Comparison of ENCODE assay signal across 8 mouse cellular contexts in the genomic region with DNA sequence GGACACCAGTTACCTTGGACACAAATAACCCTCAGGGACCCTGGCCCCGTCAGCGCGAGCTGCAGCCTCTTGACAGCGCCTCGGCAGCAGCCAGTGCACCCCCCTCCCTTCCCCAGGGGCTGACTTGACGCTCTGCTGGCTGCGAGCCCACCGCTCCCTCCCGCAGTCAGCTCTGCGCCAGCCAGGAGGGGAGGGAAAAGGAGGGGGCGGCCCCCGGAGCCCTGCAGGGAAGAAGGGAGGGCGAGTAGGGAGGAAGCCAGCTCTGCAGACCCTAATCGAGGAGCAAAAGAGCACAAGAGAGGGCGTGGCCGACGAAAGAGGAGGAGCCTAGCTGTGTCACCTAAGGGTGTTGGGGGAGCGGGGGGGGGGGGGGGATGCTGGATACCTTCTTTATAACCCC. TPM values are rescaled to one million over a fixed set of nuclear protein-coding genes. Genes with fewer than 3 reads are reported as not detected.
DNase-seq lines count a peak whose midpoint lies in the region; ATAC-seq and TF ChIP-seq lines count a peak whose summit lies in the region.

No protein-coding gene starts in this region.

- peak overlapping the region; percentile 93 for H3K4me2 ChIP-seq in embryonic facial prominence, embryonic 12.5 days (replicated peaks)
- peak overlapping the region; percentile 62 for H3K4me2 ChIP-seq in limb, embryonic 14.5 days (replicated peaks; ENCODE audit: low read depth, low read length, severe bottlenecking)
- peak overlapping the region; percentile 98 for H3K4me2 ChIP-seq in neural tube, embryonic 12.5 days (replicated peaks)

- DNase-seq in ovary, adult 18-20 months (ENCODE audit: low spot score): peak; percentile 67
- DNase-seq in ovary, postnatal 10 days (ENCODE audit: low spot score): no peak
- DNase-seq in heart, adult 8-10 months (ENCODE audit: low spot score): peak; percentile 39
- DNase-seq in kidney, adult 8-10 months: peak; percentile 24 to 30
- DNase-seq in limb, embryonic 14.5 days (ENCODE audit: low spot score): peak; percentile 70
- DNase-seq in thymus, postnatal 14 days: peak; percentile 63

- H3K4me3 ChIP-seq in embryonic facial prominence, embryonic 12.5 days: peak overlapping the region; percentile 20
- peak overlapping the region; percentile 22 for H3K4me3 ChIP-seq in limb, embryonic 14.5 days (replicated peaks; ENCODE audit: low read length)
- peak overlapping the region; percentile 7; the same call in 1 of the 2 replicates for H3K4me3 ChIP-seq in neural tube, embryonic 12.5 days

- TF ChIP-seq POLR2A in limb, embryonic 14.5 days (IDR thresholded peaks at IDR 0.05; ENCODE audit: borderline replicate concordance, extremely low read depth, insufficient read depth, insufficient read length): no peak

- 0% methylated on average over 11 of the region's 18 CpGs for whole genome bisulfite sequencing in embryonic facial prominence, embryonic 12.5 days
- 0% methylated on average over 10 of the region's 18 CpGs for WGBS in limb, embryonic 14.5 days
- 0% methylated on average over 17 of the region's 18 CpGs for WGBS in neural tube, embryonic 12.5 days

- no peaks in the 10 kb centered on the region for H3K27me3 ChIP-seq in embryonic facial prominence, embryonic 12.5 days
- no peaks in the 10 kb centered on the region for H3K27me3 ChIP-seq in limb, embryonic 14.5 days (ENCODE audit: control insufficient read depth, insufficient read depth, low read length)
- H3K27me3 ChIP-seq in neural tube, embryonic 12.5 days (replicated peaks): no peaks in the 10 kb centered on the region

- peak overlapping the region; percentile 21; the same call in 1 of the 2 replicates for H3K9ac ChIP-seq in embryonic facial prominence, embryonic 12.5 days
- H3K9ac ChIP-seq in limb, embryonic 14.5 days (ENCODE audit: low read depth, low read length, severe bottlenecking): peak overlapping the region; percentile 21; the same call in 1 of the 2 replicates
- H3K9ac ChIP-seq in neural tube, embryonic 12.5 days: peak overlapping the region; percentile 44

- H3K4me1 ChIP-seq in embryonic facial prominence, embryonic 12.5 days: peaks cover 50% of the 10 kb centered on the region
- peaks cover 40% of the 10 kb centered on the region for H3K4me1 ChIP-seq in limb, embryonic 14.5 days (ENCODE audit: control insufficient read depth, insufficient read depth, low read length)
- H3K4me1 ChIP-seq in neural tube, embryonic 12.5 days: peaks cover 50% of the 10 kb centered on the region

- peak; percentile 24; the same call in 1 of the 2 replicates for ATAC-seq in embryonic facial prominence, embryonic 12.5 days (ENCODE audit: insufficient number of reproducible peaks, insufficient read depth, low FRiP score, low TSS enrichment)
- peak; percentile 5; the same call in 1 of the 2 replicates for ATAC-seq in limb, embryonic 14.5 days (ENCODE audit: low FRiP score, low read depth)
- ATAC-seq in neural tube, embryonic 12.5 days (ENCODE audit: low FRiP score, low read depth): peak; percentile 54

- H3K27ac ChIP-seq in embryonic facial prominence, embryonic 12.5 days: peak overlapping the region; percentile 100
- peak overlapping the region; percentile 99 for H3K27ac ChIP-seq in limb, embryonic 14.5 days (replicated peaks; ENCODE audit: low read depth, low read length)
- peak overlapping the region; percentile 96 for H3K27ac ChIP-seq in neural tube, embryonic 12.5 days

- no peaks in the 10 kb centered on the region for H3K36me3 ChIP-seq in embryonic facial prominence, embryonic 12.5 days
- H3K36me3 ChIP-seq in limb, embryonic 14.5 days (ENCODE audit: control insufficient read depth, insufficient read depth, low read length): no peaks in the 10 kb centered on the region
- H3K36me3 ChIP-seq in neural tube, embryonic 12.5 days: no peaks in the 10 kb centered on the region

- no peaks in the 10 kb centered on the region for H3K9me3 ChIP-seq in embryonic facial prominence, embryonic 12.5 days
- no peaks in the 10 kb centered on the region for H3K9me3 ChIP-seq in limb, embryonic 14.5 days (ENCODE audit: control insufficient read depth, low read length)
- no peaks in the 10 kb centered on the region for H3K9me3 ChIP-seq in neural tube, embryonic 12.5 days

RNA-seq across cellular contexts. Expression of a gene that starts 33.2 kb away (rescaled TPM):
- 1.9 and 3.0 TPM in 2 replicates for polyA plus RNA-seq in embryonic facial prominence, embryonic 12.5 days (2016; fragmentation: Nextera tagmentation; extraction: Ambion mirVana)
- 10 to 100 TPM; 26.2 to 44.3 (median 36.4) TPM for total RNA-seq in heart, adult 8-10 months (2022)
- polyA plus RNA-seq in limb, embryonic 14.5 days (2012; rRNA removed): 6.1 and 6.7 TPM in 2 replicates
- 3.7 and 4.3 TPM in 2 replicates for polyA plus RNA-seq in limb, embryonic 14.5 days (2014; fragmentation: Nextera tagmentation; extraction: Ambion mirVana)
- polyA plus RNA-seq in neural tube, embryonic 12.5 days (2016; fragmentation: Nextera tagmentation; extraction: Ambion mirVana): 1.5 TPM in 2 replicates
